Mouse (Mus musculus) naive thymus-derived CD4-positive, alpha-beta T cell, adult 5 months (primary cell): Measurements from ENCODE around the gene Fbxw16. TPM values are rescaled to one million over a fixed set of nuclear protein-coding genes. Genes with fewer than 3 reads are reported as not detected.

Experiments
- polyA plus RNA-seq: library from polyadenylated mRNA; unstranded; fragments of 100-300 nt; shearing (Covaris generic); gene quantifications from one replicate; pipeline ENCODE4 v1.2.1, GENCODE M21; 2017

The Fbxw16 gene
- not detected for polyA plus RNA-seq

GRCm38 (mm10) chr9:109449040-109449439 is at the start of gene Fbxw16:
Gene Fbxw16, minus strand, starts transcription at chr9:109449140.

GRCm38 (mm10) chr9:109495775-109496174 is 46.8 kb upstream of the Fbxw16 start, which contains the start of gene Fbxw19:
Gene Fbxw19, minus strand, starts transcription at chr9:109495875.

GRCm38 (mm10) chr9:109404196-109404595 is 44.7 kb downstream of the Fbxw16 start, which contains the start of gene Fbxw22:
Gene Fbxw22, minus strand, starts transcription at chr9:109404296.

Other genes with a start within 250 kb of the Fbxw16 start
- gene Fbxw20, start 214.4 kb downstream of the Fbxw16 start, polyA plus RNA-seq = not detected
- not detected for gene Fbxw14, start 161.5 kb downstream of the Fbxw16 start, polyA plus RNA-seq
- not detected for gene Fbxw28, start 109.5 kb downstream of the Fbxw16 start, polyA plus RNA-seq
- gene Fbxw22, start 44.8 kb downstream of the Fbxw16 start, polyA plus RNA-seq = not detected
- gene Fbxw19, start 46.7 kb upstream of the Fbxw16 start, polyA plus RNA-seq = not detected
- gene Fbxw15, start 119.1 kb upstream of the Fbxw16 start, polyA plus RNA-seq = not detected
- not detected for gene Fbxw24, start 176.9 kb upstream of the Fbxw16 start, polyA plus RNA-seq
- not detected for gene Fbxw25, start 215.5 kb upstream of the Fbxw16 start, polyA plus RNA-seq